Mouse (Mus musculus): ENCODE measurements at regions not wholly inside any gene's neighbourhood (a gene's known extent, or its start where the extent isn't known, plus 50 kb on each side); places are given as distances from the start of the nearest gene placed in this dataset.
"Not testable (repeated sequence)": the region's sequence is repeated elsewhere in the genome, so short reads cannot be mapped to it uniquely, and the experiment has no call there.

- intact Hi-C loops (cut with DNase I), result no loop called here
These were observed 129.4 kb upstream of the Tmem185a start for GRCm38 (mm10) chrX:70606349-70606748.

DNA sequence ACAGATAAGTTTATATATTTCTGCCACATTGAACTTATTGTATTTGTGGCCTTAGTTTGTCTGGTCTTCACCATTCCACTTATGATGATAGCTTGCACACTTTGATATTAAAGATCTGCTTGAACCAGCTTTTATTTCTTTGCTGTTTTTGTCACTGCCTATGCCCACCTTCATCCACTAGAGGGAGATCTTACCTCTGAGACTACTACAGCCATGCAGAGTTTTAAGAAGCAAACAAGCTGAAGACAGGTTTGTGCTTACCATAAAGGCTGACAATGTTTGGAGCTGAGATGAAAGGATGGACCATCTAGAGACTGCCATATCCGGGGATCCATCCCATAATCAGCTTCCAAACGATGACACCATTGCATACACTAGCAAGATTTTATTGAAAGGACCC, 105.4 kb upstream of the Tmem185a start:
- intact Hi-C loops (cut with DNase I), result loop anchor here (10.0 kb wide), 2 partner anchors 462 to 732 kb away; no protein-coding TSS in a partner anchor

DNA sequence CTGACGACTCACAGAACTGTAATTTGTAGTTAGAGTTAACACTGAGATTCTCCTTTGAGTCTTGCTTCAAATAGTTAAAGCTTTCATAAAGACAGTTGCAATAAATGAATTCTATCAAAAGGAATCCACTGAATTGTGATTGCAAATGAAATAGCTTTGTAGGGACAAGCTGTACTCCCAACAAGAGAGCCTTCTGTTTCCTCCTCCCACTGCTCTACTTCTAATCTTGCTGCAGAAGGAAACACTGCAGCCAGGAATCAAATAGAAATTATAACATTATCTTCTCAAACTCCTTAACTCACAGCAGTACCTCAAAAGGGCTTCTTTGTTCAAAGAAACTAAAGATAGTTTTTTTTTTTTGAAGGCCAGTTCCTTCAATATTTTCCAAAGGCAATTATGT, 103.2 kb upstream of the Tmem185a start:
- intact Hi-C loops (cut with DNase I), result loop anchor here (10.0 kb wide), 2 partner anchors 465 to 735 kb away; no protein-coding TSS in a partner anchor

DNA sequence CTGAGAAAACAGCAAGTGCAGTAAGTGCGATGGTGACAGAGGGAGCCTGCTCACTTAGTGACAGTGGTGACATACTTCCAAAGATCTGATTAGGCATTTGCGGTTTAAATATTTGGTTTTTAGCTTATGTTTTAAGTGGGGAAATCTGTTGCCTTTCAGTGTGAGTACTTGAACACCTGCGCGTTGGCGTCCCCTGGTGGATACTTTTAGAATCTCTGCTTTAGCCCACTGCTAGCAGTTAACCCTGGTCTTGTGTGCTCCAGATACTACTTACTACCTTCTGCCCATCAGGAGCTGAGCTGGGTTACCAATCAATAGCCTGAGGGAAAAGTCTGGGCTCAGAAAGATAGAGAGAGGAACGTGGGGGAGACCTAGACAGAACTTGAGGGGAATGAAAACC, 97.3 kb upstream of the Tmem185a start:
- intact Hi-C loops (cut with DNase I), result not testable (repeated sequence)

DNA sequence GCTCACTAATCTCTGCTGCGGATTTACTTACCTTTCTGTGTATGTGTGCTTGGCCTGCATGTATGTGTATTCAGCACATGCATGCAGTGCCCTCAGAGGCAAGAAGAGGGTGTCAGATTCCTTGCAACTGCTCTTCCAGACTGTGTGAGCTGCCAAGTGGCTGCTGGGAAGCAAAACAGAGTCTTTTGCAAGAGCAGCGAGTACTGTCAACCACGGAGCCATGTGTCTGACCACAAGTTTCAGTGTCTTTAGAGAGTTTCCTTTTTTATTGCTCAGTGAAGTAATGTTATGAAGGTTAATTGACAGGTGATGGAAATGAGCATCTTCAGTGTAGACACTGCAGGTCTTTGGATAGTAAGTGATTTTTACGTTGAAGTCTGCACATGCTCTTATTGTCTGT, 93.6 kb upstream of the Tmem185a start:
- intact Hi-C loops (cut with DNase I), result not testable (repeated sequence)

DNA sequence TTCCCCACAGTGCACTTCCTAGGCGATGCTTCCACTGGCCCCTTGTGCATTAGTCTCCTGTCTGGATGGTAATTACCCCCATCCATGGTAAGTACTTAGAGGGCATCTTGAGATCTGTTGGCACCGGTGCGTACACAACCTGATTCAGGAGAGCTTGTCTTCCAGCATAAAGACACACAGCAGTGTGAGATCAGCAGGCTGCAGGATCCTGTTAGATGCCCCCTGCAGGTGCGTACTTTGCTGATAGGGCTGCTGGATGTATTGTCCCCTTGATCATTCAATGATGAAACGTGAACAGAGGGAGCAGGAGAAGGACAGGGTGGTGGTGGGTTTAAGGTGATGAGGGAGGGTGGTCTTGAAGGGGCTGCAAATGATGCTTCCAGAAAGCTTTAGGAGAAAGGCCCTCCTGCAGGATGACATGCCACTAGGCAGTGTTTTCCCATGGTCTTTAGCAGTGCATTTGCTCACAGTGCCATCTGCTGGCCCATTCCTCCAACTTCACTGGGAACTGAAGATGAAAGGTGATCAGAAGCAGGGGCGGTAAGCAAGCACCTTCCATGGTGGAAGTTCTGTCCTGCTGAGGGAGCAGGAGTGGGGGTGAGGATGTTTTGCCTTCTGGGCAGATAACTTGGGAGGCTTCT, 92.5 kb upstream of the Tmem185a start:
- intact Hi-C loops (cut with DNase I), result loop anchor here (5.0 kb wide), 1 partner anchor 192 kb away; no protein-coding TSS in a partner anchor
